Mouse (Mus musculus) heart, embryonic 14.5 days (tissue): Measurements from ENCODE around the gene Hrh3. TPM values are rescaled to one million over a fixed set of nuclear protein-coding genes. Genes with fewer than 3 reads are reported as not detected.

Experiments
- ATAC-seq: fragments of 200-750 bp; cut with Nextera tagmentation; 2 replicates; pipeline ENCODE4 v1.8.0; 2017; ENCODE audit warnings: low read depth, moderate TSS enrichment; ENCODE audit not compliant: insufficient number of reproducible peaks, insufficient read depth, low FRiP score
- H3K27ac ChIP-seq, 2 experiments: fragments of 200-500 bp in 1 of 2; fragments of 300-500 bp in 1 of 2; sonication (generic) in 1 of 2; replicated peaks in 1 of 2; 2 replicates each; pipeline ENCODE4 v1.5.1; 2012 to 2014; ENCODE audit warnings: low read depth in 2 of 2, low read length in 2 of 2, control low read depth in 1 of 2, mild to moderate bottlenecking in 1 of 2, mixed read lengths in 1 of 2; ENCODE audit not compliant: control insufficient read depth in 1 of 2, insufficient read depth in 1 of 2
- H3K27me3 ChIP-seq: fragments of 300-500 bp; sonication (generic); 2 replicates; pipeline ENCODE4 v1.6.1; 2014; ENCODE audit warnings: mild to moderate bottlenecking, low read length, control low read depth; ENCODE audit not compliant: control insufficient read depth, insufficient read depth
- H3K36me3 ChIP-seq: fragments of 300-500 bp; sonication (generic); 2 replicates; pipeline ENCODE4 v1.6.1; 2014; ENCODE audit warnings: mild to moderate bottlenecking, control low read depth, low read length, mixed read lengths; ENCODE audit not compliant: control insufficient read depth, insufficient read depth
- H3K4me1 ChIP-seq, 2 experiments: fragments of 200-500 bp in 1 of 2; fragments of 300-500 bp in 1 of 2; sonication (generic) in 1 of 2; 2 replicates each; pipeline ENCODE4 v1.6.1; 2012 to 2014; ENCODE audit warnings: low read length in 2 of 2, control low read depth in 1 of 2, mixed read lengths in 1 of 2; ENCODE audit not compliant: control insufficient read depth in 2 of 2, insufficient read depth in 2 of 2
- H3K4me2 ChIP-seq: fragments of 300-500 bp; sonication (generic); 2 replicates; pipeline ENCODE4 v1.6.1; 2014; ENCODE audit warnings: mild to moderate bottlenecking, low read length
- H3K4me3 ChIP-seq, 2 experiments: fragments of 200-500 bp in 1 of 2; fragments of 300-500 bp in 1 of 2; sonication (generic) in 1 of 2; 2 replicates each; pipeline ENCODE4 v1.5.1; 2012 to 2014; ENCODE audit warnings: low read length in 2 of 2, mild to moderate bottlenecking in 2 of 2, control low read depth in 1 of 2, low read depth in 1 of 2, moderate library complexity in 1 of 2; ENCODE audit not compliant: control insufficient read depth in 1 of 2, insufficient read depth in 1 of 2
- H3K9ac ChIP-seq: fragments of 300-500 bp; sonication (generic); 2 replicates; pipeline ENCODE4 v1.6.1; 2014; ENCODE audit warnings: mild to moderate bottlenecking, low read length
- H3K9me3 ChIP-seq: fragments of 300-500 bp; sonication (generic); 2 replicates; pipeline ENCODE4 v1.6.1; 2016; ENCODE audit warnings: low read length, control low read depth; ENCODE audit not compliant: control insufficient read depth
- WGBS: fragments of 180-500 bp; shearing (Covaris S2); extraction: QIAGEN DNeasy Blood & Tissue Kit; methylation state at CpG from one replicate; pipeline ENCODE4 v1.1.7; 2014; 5-methylcytosine and 5-hydroxymethylcytosine counted together
- polyA plus RNA-seq: library from polyadenylated mRNA; unstranded; fragments of >200 nt; fragmentation: Nextera tagmentation; extraction: Ambion mirVana; gene quantifications from 2 replicates; pipeline ENCODE4 v1.2.1, GENCODE M21; 2014

Gene Hrh3
- polyA plus RNA-seq, 1 experiment from 2014 or later, result not detected

GRCm38 (mm10) chr2:180116741-180117484, 12.6 kb upstream of the Hrh3 start:
- WGBS, result 67% methylated on average over 8 of the region's 8 CpGs
- no peaks in the 10 kb centered on the region for H3K27me3 ChIP-seq
- H3K4me3 ChIP-seq, result no peak overlapping the region
- H3K9ac ChIP-seq, result no peak overlapping the region
- no peaks in the 10 kb centered on the region for H3K36me3 ChIP-seq
- H3K4me1 ChIP-seq, result peaks cover 33 to 49% of the 10 kb centered on the region in 2 experiments
- H3K9me3 ChIP-seq, result no peaks in the 10 kb centered on the region
- no peak overlapping the region for H3K4me2 ChIP-seq
- no peak overlapping the region for H3K27ac ChIP-seq
- no peak for ATAC-seq

- Histone ChIP-seq H3K27me3 (no peaks in the 10 kb centered on the region), H3K4me2 (no peak overlapping the region), H3K36me3 (no peaks in the 10 kb centered on the region), H3K27ac (peak overlapping the region in 1 of 2 experiments; percentile 74; a peak in 2 of 4 replicates), H3K4me3 (no peak overlapping the region), H3K9ac (peak overlapping the region; percentile 26; the same call in 1 of the 2 replicates), H3K4me1 (peaks cover 33 to 49% of the 10 kb centered on the region in 2 experiments), H3K9me3 (no peaks in the 10 kb centered on the region)
- WGBS, result 25% methylated on average over 10 of the region's 10 CpGs
- no peak for ATAC-seq
Observed at GRCm38 (mm10) chr2:180116081-180116493, 11.8 kb upstream of the Hrh3 start.

GRCm38 (mm10) chr2:180115279-180115678, 11.0 kb upstream of the Hrh3 start:
- no peaks in the 10 kb centered on the region for H3K36me3 ChIP-seq
- no peak overlapping the region for H3K4me3 ChIP-seq
- no peak overlapping the region for H3K4me2 ChIP-seq
- peak overlapping the region; percentile 26 for H3K9ac ChIP-seq
- peak overlapping the region; percentile 50 to 74 for H3K27ac ChIP-seq
- 6% methylated on average over 6 of the region's 6 CpGs for WGBS
- H3K27me3 ChIP-seq, result no peaks in the 10 kb centered on the region
- peaks cover 33 to 45% of the 10 kb centered on the region in 2 experiments for H3K4me1 ChIP-seq
- no peak for ATAC-seq
- H3K9me3 ChIP-seq, result no peaks in the 10 kb centered on the region

- no peak overlapping the region for H3K9ac ChIP-seq
- peaks cover 29 to 39% of the 10 kb centered on the region in 2 experiments for H3K4me1 ChIP-seq
- 59% methylated on average over 17 of the region's 17 CpGs for WGBS
- H3K4me3 ChIP-seq, result no peak overlapping the region
- H3K27me3 ChIP-seq, result no peaks in the 10 kb centered on the region
- peak overlapping the region in 1 of 2 experiments; percentile 74; a peak in 1 of 4 replicates for H3K27ac ChIP-seq
- ATAC-seq, result no peak
- no peaks in the 10 kb centered on the region for H3K36me3 ChIP-seq
- no peak overlapping the region for H3K4me2 ChIP-seq
- H3K9me3 ChIP-seq, result no peaks in the 10 kb centered on the region
Observed at GRCm38 (mm10) chr2:180113909-180114890, 9.9 kb upstream of the Hrh3 start.

GRCm38 (mm10) chr2:180108285-180108684, 4.0 kb upstream of the Hrh3 start:
- no peak overlapping the region for H3K9ac ChIP-seq
- H3K27me3 ChIP-seq, result peaks cover 27% of the 10 kb centered on the region
- peaks cover 6 to 11% of the 10 kb centered on the region in 2 experiments; a peak in 3 of 4 replicates for H3K4me1 ChIP-seq
- H3K9me3 ChIP-seq, result no peaks in the 10 kb centered on the region
- WGBS, result 46% methylated on average over 6 of the region's 6 CpGs
- H3K4me3 ChIP-seq, result no peak overlapping the region
- H3K4me2 ChIP-seq, result no peak overlapping the region
- no peaks in the 10 kb centered on the region for H3K36me3 ChIP-seq
- no peak for ATAC-seq
- no peak overlapping the region for H3K27ac ChIP-seq

GRCm38 (mm10) chr2:180107081-180107480, 2.8 kb upstream of the Hrh3 start:
- no peak overlapping the region for H3K27ac ChIP-seq
- H3K36me3 ChIP-seq, result no peaks in the 10 kb centered on the region
- H3K27me3 ChIP-seq, result peaks cover 39% of the 10 kb centered on the region
- H3K4me3 ChIP-seq, result no peak overlapping the region
- H3K4me1 ChIP-seq, result peaks cover 6 to 15% of the 10 kb centered on the region in 2 experiments; a peak in 3 of 4 replicates
- H3K9me3 ChIP-seq, result no peaks in the 10 kb centered on the region
- WGBS, result 62% methylated on average over 4 of the region's 4 CpGs
- no peak overlapping the region for H3K9ac ChIP-seq
- no peak for ATAC-seq
- H3K4me2 ChIP-seq, result no peak overlapping the region

- no peaks in the 10 kb centered on the region for H3K36me3 ChIP-seq
- no peaks in the 10 kb centered on the region for H3K9me3 ChIP-seq
- H3K27me3 ChIP-seq, result peaks cover 54% of the 10 kb centered on the region
- 29% methylated on average over 8 of the region's 8 CpGs for WGBS
- H3K4me2 ChIP-seq, result no peak overlapping the region
- no peak overlapping the region for H3K4me3 ChIP-seq
- ATAC-seq, result no peak
- no peak overlapping the region for H3K27ac ChIP-seq
- no peak overlapping the region for H3K9ac ChIP-seq
- H3K4me1 ChIP-seq, result peaks cover 6 to 15% of the 10 kb centered on the region in 2 experiments; a peak in 3 of 4 replicates
Observed at GRCm38 (mm10) chr2:180105441-180106190, 1.3 kb upstream of the Hrh3 start.
